In the genomic region with DNA sequence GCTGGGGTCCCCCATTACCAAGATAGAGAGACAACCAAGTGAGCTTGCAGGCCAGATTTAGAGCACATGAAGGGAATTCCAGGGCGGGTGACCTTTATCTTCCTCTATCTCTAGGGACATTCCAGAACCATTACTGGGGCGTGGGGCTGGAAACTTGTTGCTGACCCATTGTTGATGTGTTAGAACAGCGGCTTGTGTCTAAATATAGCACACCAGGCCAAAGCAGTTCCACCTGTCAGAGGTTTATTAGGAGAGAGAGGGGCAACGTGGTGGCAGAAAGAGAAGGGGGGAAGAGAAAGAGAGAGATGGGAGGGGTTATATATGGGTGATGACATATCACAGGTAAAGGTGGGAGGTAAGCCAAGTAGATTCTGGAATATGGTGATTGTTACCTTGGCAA, we compare ENCODE assay signal across 28 mouse cellular contexts. TPM values are rescaled to one million over a fixed set of nuclear protein-coding genes. Genes with fewer than 3 reads are reported as not detected.
DNase-seq lines count a peak whose midpoint lies in the region; ATAC-seq and TF ChIP-seq lines count a peak whose summit lies in the region.
"Had no signal": no experiment of that assay in that cellular context is flagged by ENCODE, and none has a peak within 500 bp of the region (broad histone marks: within the 10 kb centered on the region; RNA-seq: fewer than 3 reads in every experiment).

No protein-coding gene starts in this region.

- H3ac ChIP-seq in myocyte (ENCODE audit: control insufficient read depth, insufficient read length) = no peak overlapping the region

- H3K4me1 ChIP-seq in heart, embryonic 12.5 days (replicated peaks) = peaks cover 14% of the 10 kb centered on the region
- H3K4me1 ChIP-seq: embryonic facial prominence, embryonic 12.5 days; forebrain, embryonic 15.5 days; hindbrain, embryonic 10.5 days had no signal

- no peak overlapping the region for H3K9ac ChIP-seq in heart, embryonic 12.5 days
- H3K9ac ChIP-seq: embryonic facial prominence, embryonic 12.5 days; forebrain, embryonic 15.5 days; heart, embryonic 15.5 days; hindbrain, embryonic 14.5 days had no signal

- DNase-seq in heart, postnatal 36 days = no peak
- peak; percentile 7 for DNase-seq in heart, postnatal 4 days
- DNase-seq in heart, adult 9 months (ENCODE audit: low spot score in 2 of 2) = no peak
- DNase-seq in Muller cell, postnatal 12 days (ENCODE audit: inconsistent ontology term) = peak; percentile 17
- DNase-seq in spleen, adult 12 weeks (ENCODE audit: low spot score) = no peak
- DNase-seq in lung, postnatal 10 days = no peak
- DNase-seq: adrenal gland, postnatal 14 days; cerebellum, adult 11-12 months; cerebellum, adult 9-10 months; cerebellum, postnatal 25 days; gastrocnemius, postnatal 10 days; kidney, adult 8-10 months had no signal

- H3K4me2 ChIP-seq in heart, embryonic 12.5 days = 0 out of 2 replicates have a peak overlapping the region, but pooled peaks have one; percentile 16
- peak overlapping the region; percentile 7 for H3K4me2 ChIP-seq in myocyte (ENCODE audit: low read depth)
- H3K4me2 ChIP-seq: embryonic facial prominence, embryonic 12.5 days; forebrain, embryonic 15.5 days; heart, embryonic 15.5 days; hindbrain, embryonic 14.5 days had no signal

- no peaks in the 10 kb centered on the region for H3K79me2 ChIP-seq in myocyte (ENCODE audit: control insufficient read depth, insufficient read depth)

- H3K4me3 ChIP-seq in heart, embryonic 12.5 days = no peak overlapping the region
- no peak overlapping the region for H3K4me3 ChIP-seq in myocyte
- H3K4me3 ChIP-seq: embryonic facial prominence, embryonic 12.5 days; forebrain, embryonic 15.5 days; heart, embryonic 15.5 days; hindbrain, embryonic 10.5 days had no signal

- H3K27ac ChIP-seq in heart, embryonic 12.5 days (ENCODE audit: poor library complexity, severe bottlenecking) = no peak overlapping the region
- H3K27ac ChIP-seq: embryonic facial prominence, embryonic 12.5 days; forebrain, embryonic 15.5 days; heart, embryonic 15.5 days; hindbrain, embryonic 10.5 days; hindbrain, embryonic 14.5 days had no signal

- no peak for TF ChIP-seq POLR2A in myocyte (IDR thresholded peaks at IDR 0.05; ENCODE audit: insufficient read length, low read depth)

- intact Hi-C loops in heart, postnatal 36 days (cut with DNase I) = no loop called here

- no peaks in the 10 kb centered on the region for H3K36me3 ChIP-seq in heart, embryonic 12.5 days
- H3K36me3 ChIP-seq in myocyte (ENCODE audit: control insufficient read depth, insufficient read depth) = no peaks in the 10 kb centered on the region
- H3K36me3 ChIP-seq: embryonic facial prominence, embryonic 12.5 days; forebrain, embryonic 15.5 days; heart, embryonic 15.5 days; hindbrain, embryonic 10.5 days had no signal

- ATAC-seq in heart, embryonic 12.5 days (ENCODE audit: insufficient number of reproducible peaks, low FRiP score) = no peak
- ATAC-seq: activated CD4-positive, CD25-positive, alpha-beta regulatory T cell, adult 4 months; forebrain, embryonic 15.5 days; intestine, postnatal 0 days had no signal

- no peaks in the 10 kb centered on the region for H3K9me3 ChIP-seq in heart, embryonic 12.5 days (replicated peaks)
- H3K9me3 ChIP-seq: embryonic facial prominence, embryonic 12.5 days; forebrain, embryonic 15.5 days; heart, embryonic 15.5 days; hindbrain, embryonic 10.5 days had no signal

- 2% methylated on average over 4 of the region's 4 CpGs for WGBS in heart, embryonic 12.5 days

- no peaks in the 10 kb centered on the region for H3K27me3 ChIP-seq in heart, embryonic 12.5 days (replicated peaks)
- H3K27me3 ChIP-seq in myocyte (ENCODE audit: control insufficient read depth, insufficient read depth, insufficient read length) = no peaks in the 10 kb centered on the region
- H3K27me3 ChIP-seq: embryonic facial prominence, embryonic 12.5 days; forebrain, embryonic 15.5 days; heart, embryonic 15.5 days had no signal

TF ChIP-seq in myocyte, 11 proteins besides CTCF, POLR2A, EP300 and RAD21:
- TF ChIP-seq MYOG (IDR thresholded peaks at IDR 0.05; ENCODE audit: control insufficient read depth in 1 of 3, insufficient read depth in 1 of 3, insufficient read length in 2 of 3, low read depth in 2 of 3) (peak in 1 of 3 experiments; percentile 50), CEBPB (IDR thresholded peaks at IDR 0.05; ENCODE audit: insufficient read depth, poor library complexity, severe bottlenecking) (no peak), MYOD1 (IDR thresholded peaks at IDR 0.05; ENCODE audit: control insufficient read depth in 1 of 3, insufficient read length in 2 of 3, low read depth in 2 of 3) (peak; percentile 13 to 65 (median 52)), POLR2AphosphoS2 (IDR thresholded peaks at IDR 0.05; ENCODE audit: insufficient read length, low read depth) (no peak), REST (IDR thresholded peaks at IDR 0.05; ENCODE audit: insufficient read depth, insufficient read length) (no peak)

RNA-seq across cellular contexts. Expression of gene 1700029F12Rik, which starts 12.3 kb away (rescaled TPM):
- polyA plus RNA-seq in heart, embryonic 12.5 days (2016; fragmentation: Nextera tagmentation; extraction: Ambion mirVana) = not detected in 2 replicates
- total RNA-seq in heart, postnatal 36 days (2021) = not detected
- not detected for total RNA-seq in heart, postnatal 4 days (2021)
- not detected for polyA plus RNA-seq in myocyte (2012; fragmentation: generic; extraction: Trizol)
- total RNA-seq: adrenal gland, adult 18-20 months; adrenal gland, postnatal 14 days; gastrocnemius, postnatal 10 days; gastrocnemius, postnatal 4 days; MEL had no signal
- polyA plus RNA-seq: activated CD4-positive, CD25-positive, alpha-beta regulatory T cell, adult 4 months; cortical plate, adult 2 months; embryonic facial prominence, embryonic 12.5 days; forebrain, embryonic 11.5 days; forebrain, embryonic 15.5 days; frontal cortex, adult 2 months; heart, embryonic 15.5 days; hindbrain, embryonic 10.5 days; hindbrain, embryonic 14.5 days; intestine, postnatal 0 days; kidney, embryonic 16.5 days had no signal

RNA-seq across cellular contexts. Expression of gene Fam169a, which starts 45.2 kb away (rescaled TPM):
- 12.4 and 12.9 TPM in 2 replicates for polyA plus RNA-seq in heart, embryonic 12.5 days (2016; fragmentation: Nextera tagmentation; extraction: Ambion mirVana)
- total RNA-seq in heart, postnatal 36 days (2021) = under 1 TPM; 0.22 to 0.69 TPM
- total RNA-seq in heart, postnatal 4 days (2021) = 1 to 10 TPM; 2.9 to 3.3 TPM
- polyA plus RNA-seq in myocyte (2012; fragmentation: generic; extraction: Trizol) = 0.08 TPM
- total RNA-seq: gastrocnemius, postnatal 4 days had no signal

Comparison
In these comparisons a context has a peak if more than half of its experiments do, and no peak if none do; other contexts are left out.
1. DNase-seq: peak in heart, postnatal 4 days (single experiment) and Muller cell, postnatal 12 days (single experiment); none in heart, postnatal 36 days (0 of 2), heart, adult 9 months (0 of 2), spleen, adult 12 weeks (single experiment) and lung, postnatal 10 days (single experiment).